Mouse (Mus musculus) urinary bladder, adult 2 months (tissue): Measurements from ENCODE around the gene Gm8926. TPM values are rescaled to one million over a fixed set of nuclear protein-coding genes. Genes with fewer than 3 reads are reported as not detected.
"Not testable (repeated sequence)": the region's sequence is repeated elsewhere in the genome, so short reads cannot be mapped to it uniquely, and the experiment has no call there.

Source experiments
- DNase-seq: peaks from one replicate; pipeline ENCODE4 v3.0.0; 2022; ENCODE audit warnings: low spot score
- polyA plus RNA-seq: library from polyadenylated mRNA; depleted of rRNA; stranded (reverse); fragments of >200 nt; gene quantifications from 2 replicates; pipeline ENCODE4 v1.2.3, GENCODE M21; 2012; rRNA removed

Gm8926 gene
- polyA plus RNA-seq, result not detected in 2 replicates

GRCm38 (mm10) chr5:11770248-11770647, at the start of gene Gm8926:
TSS of gene Gm8926 (plus strand) at chr5:11770548.
- DNase-seq, result not testable (repeated sequence)

Other genes with a start within 250 kb of the Gm8926 start
- gene Gm6460, start 175.6 kb upstream of the Gm8926 start, polyA plus RNA-seq, result not detected in 2 replicates
- not detected in 2 replicates for gene Gm8922, start 88.6 kb upstream of the Gm8926 start, polyA plus RNA-seq
- not detected in 2 replicates for gene Gm6465, start 75.0 kb downstream of the Gm8926 start, polyA plus RNA-seq
- gene 4933402N22Rik, start 147.5 kb downstream of the Gm8926 start, polyA plus RNA-seq, result not detected in 2 replicates